ENCODE assay signal across 8 mouse cellular contexts in the genomic region with DNA sequence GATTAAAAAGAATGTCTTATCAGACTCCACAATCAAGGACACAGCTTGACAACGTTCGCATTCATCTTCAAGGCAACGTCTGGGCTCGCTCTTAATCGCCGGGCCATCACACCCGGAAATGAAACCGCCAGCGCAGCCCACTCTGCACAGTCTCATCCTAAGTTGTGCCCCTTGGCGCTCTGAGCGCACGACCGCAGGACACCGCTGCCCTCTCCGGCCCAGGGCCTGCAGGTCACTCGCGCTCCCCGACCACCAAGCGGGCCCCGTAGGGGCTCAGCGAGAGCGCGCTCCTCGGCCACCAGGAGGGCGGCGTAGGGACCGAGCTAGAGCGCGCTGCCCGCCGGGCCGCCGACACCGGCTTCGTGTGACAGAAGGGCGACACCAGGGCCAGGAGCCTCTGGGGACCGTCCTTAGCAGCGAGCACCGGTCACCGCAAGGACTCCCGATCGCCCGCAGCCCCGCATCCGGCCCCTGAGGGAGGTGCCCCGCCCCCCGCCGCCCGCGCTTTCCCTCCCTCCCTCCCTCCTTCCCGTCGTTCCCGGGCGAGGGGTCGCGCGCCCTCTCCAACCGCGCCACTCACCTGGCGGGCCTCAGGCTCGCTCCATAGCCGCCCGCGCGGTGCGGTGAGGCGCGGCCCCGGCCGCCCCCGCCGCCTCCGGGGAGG. TPM values are rescaled to one million over a fixed set of nuclear protein-coding genes. Genes with fewer than 3 reads are reported as not detected.
DNase-seq lines count a peak whose midpoint lies in the region; ATAC-seq lines count a peak whose summit lies in the region.

No protein-coding gene starts in this region.

- H3K4me3 ChIP-seq in hindbrain, embryonic 15.5 days: peak overlapping the region; percentile 96
- peak overlapping the region; percentile 95 for H3K4me3 ChIP-seq in midbrain, embryonic 15.5 days

- no peaks in the 10 kb centered on the region for H3K27me3 ChIP-seq in hindbrain, embryonic 15.5 days
- H3K27me3 ChIP-seq in midbrain, embryonic 15.5 days (replicated peaks): no peaks in the 10 kb centered on the region

- H3K4me1 ChIP-seq in hindbrain, embryonic 15.5 days (replicated peaks): peaks cover 15% of the 10 kb centered on the region
- peaks cover 20% of the 10 kb centered on the region for H3K4me1 ChIP-seq in midbrain, embryonic 15.5 days

- WGBS in hindbrain, embryonic 15.5 days: 0% methylated on average over 52 of the region's 73 CpGs
- under 1% methylated on average over 69 of the region's 73 CpGs for WGBS in midbrain, embryonic 15.5 days

- peak; percentile 73 for DNase-seq in thymus, postnatal 0 days (ENCODE audit: low spot score)
- DNase-seq in thymus, postnatal 36 days: no peak
- peak; percentile 55 to 71 for DNase-seq in cerebellum, adult 18-20 months
- peak; percentile 48 for DNase-seq in forelimb bud, embryonic 11.5 days (ENCODE audit: low read depth, low spot score)
- peak; percentile 65 for DNase-seq in liver
- DNase-seq in spleen, postnatal 36 days (ENCODE audit: low spot score in 2 of 2): peak; percentile 46 to 55

- no peaks in the 10 kb centered on the region for H3K36me3 ChIP-seq in hindbrain, embryonic 15.5 days
- H3K36me3 ChIP-seq in midbrain, embryonic 15.5 days (replicated peaks): no peaks in the 10 kb centered on the region

- H3K9ac ChIP-seq in hindbrain, embryonic 15.5 days: peak overlapping the region; percentile 94
- H3K9ac ChIP-seq in midbrain, embryonic 15.5 days: peak overlapping the region; percentile 94

- peak overlapping the region; percentile 88 for H3K4me2 ChIP-seq in hindbrain, embryonic 15.5 days
- H3K4me2 ChIP-seq in midbrain, embryonic 15.5 days: peak overlapping the region; percentile 75

- no peaks in the 10 kb centered on the region for H3K9me3 ChIP-seq in hindbrain, embryonic 15.5 days
- H3K9me3 ChIP-seq in midbrain, embryonic 15.5 days: no peaks in the 10 kb centered on the region

- H3K27ac ChIP-seq in hindbrain, embryonic 15.5 days (replicated peaks): peak overlapping the region; percentile 97
- peak overlapping the region; percentile 94 for H3K27ac ChIP-seq in midbrain, embryonic 15.5 days

- peak; percentile 91 for ATAC-seq in hindbrain, embryonic 15.5 days (ENCODE audit: low FRiP score, low read depth)
- ATAC-seq in midbrain, embryonic 15.5 days (replicated peaks): peak; percentile 90

RNA-seq across cellular contexts. Expression of gene Fam20b, which starts 0.5 kb away (rescaled TPM):
- 11.8 and 12.3 TPM in 2 replicates for polyA plus RNA-seq in thymus, postnatal 0 days (2015; fragmentation: Nextera tagmentation; extraction: Ambion mirVana)
- polyA plus RNA-seq in hindbrain, embryonic 15.5 days (2015; fragmentation: Nextera tagmentation; extraction: Ambion mirVana): 29.2 and 32.7 TPM in 2 replicates
- 34.2 and 34.7 TPM in 2 replicates for polyA plus RNA-seq in midbrain, embryonic 15.5 days (2015; fragmentation: Nextera tagmentation; extraction: Ambion mirVana)

RNA-seq across cellular contexts. Expression of gene Tor3a, which starts 44.3 kb away (rescaled TPM):
- 18.6 and 19.7 TPM in 2 replicates for polyA plus RNA-seq in thymus, postnatal 0 days (2015; fragmentation: Nextera tagmentation; extraction: Ambion mirVana)
- polyA plus RNA-seq in hindbrain, embryonic 15.5 days (2015; fragmentation: Nextera tagmentation; extraction: Ambion mirVana): 3.4 and 4.1 TPM in 2 replicates
- 2.5 and 4.3 TPM in 2 replicates for polyA plus RNA-seq in midbrain, embryonic 15.5 days (2015; fragmentation: Nextera tagmentation; extraction: Ambion mirVana)

Comparison
In these comparisons a context has a peak if more than half of its experiments do, and no peak if none do; other contexts are left out.
1. DNase-seq: peak in thymus, postnatal 0 days (single experiment), cerebellum, adult 18-20 months (2 of 2), forelimb bud, embryonic 11.5 days (single experiment), liver (single experiment) and spleen, postnatal 36 days (2 of 2); none in thymus, postnatal 36 days (0 of 2).